Mouse (Mus musculus) neural tube, embryonic 13.5 days (tissue): Measurements from ENCODE around the gene Gm13124. TPM values are rescaled to one million over a fixed set of nuclear protein-coding genes. Genes with fewer than 3 reads are reported as not detected.
"Not testable (repeated sequence)": the region's sequence is repeated elsewhere in the genome, so short reads cannot be mapped to it uniquely, and the experiment has no call there.

Experiments
- ATAC-seq: fragments of 200-750 bp; cut with Nextera tagmentation; 2 replicates; pipeline ENCODE4 v1.8.0; 2017; ENCODE audit warnings: low read depth, mild to moderate bottlenecking, moderate TSS enrichment, moderate library complexity
- H3K27ac ChIP-seq: fragments of 300-500 bp; sonication (generic); replicated peaks from 2 replicates; pipeline ENCODE4 v1.5.1; 2015; ENCODE audit warnings: moderate library complexity, mild to moderate bottlenecking, inconsistent platforms
- H3K27me3 ChIP-seq: fragments of 300-500 bp; sonication (generic); 2 replicates; pipeline ENCODE4 v1.6.1; 2015; ENCODE audit warnings: mild to moderate bottlenecking, inconsistent platforms
- H3K36me3 ChIP-seq: fragments of 300-500 bp; sonication (generic); 2 replicates; pipeline ENCODE4 v1.6.1; 2015; ENCODE audit warnings: mild to moderate bottlenecking, inconsistent platforms
- H3K4me1 ChIP-seq: fragments of 300-500 bp; sonication (generic); replicated peaks from 2 replicates; pipeline ENCODE4 v1.6.1; 2015; ENCODE audit warnings: inconsistent platforms
- H3K4me2 ChIP-seq: fragments of 300-500 bp; sonication (generic); 2 replicates; pipeline ENCODE4 v1.6.1; 2015; ENCODE audit warnings: inconsistent platforms, mild to moderate bottlenecking, moderate library complexity
- H3K4me3 ChIP-seq: fragments of 300-500 bp; sonication (generic); 2 replicates; pipeline ENCODE4 v1.5.1; 2015; ENCODE audit warnings: mild to moderate bottlenecking, inconsistent platforms
- H3K9ac ChIP-seq: fragments of 300-500 bp; sonication (generic); 2 replicates; pipeline ENCODE4 v1.6.1; 2015; ENCODE audit warnings: moderate library complexity, mild to moderate bottlenecking, inconsistent platforms
- H3K9me3 ChIP-seq: fragments of 300-500 bp; sonication (generic); 2 replicates; pipeline ENCODE4 v1.6.1; 2016; ENCODE audit warnings: inconsistent platforms
- WGBS: fragments of 180-500 bp; shearing (Covaris S2); methylation state at CpG from one replicate; pipeline ENCODE4 v1.1.7; 2015; 5-methylcytosine and 5-hydroxymethylcytosine counted together
- polyA plus RNA-seq: library from polyadenylated mRNA; unstranded; fragments of >200 nt; fragmentation: Nextera tagmentation; extraction: Ambion mirVana; gene quantifications from 2 replicates; pipeline ENCODE4 v1.2.1, GENCODE M21; 2015

Gene Gm13124
- not detected in 2 replicates for polyA plus RNA-seq

- H3K4me2 ChIP-seq, result no peak within 1 kb of the TSS
- WGBS, result 90% methylated on average over 1 of the region's 1 CpGs
- H3K9ac ChIP-seq, result no peak within 1 kb of the TSS
- H3K27me3 ChIP-seq, result no peaks in the 10 kb centered on the region
- no peak within 1 kb of the TSS for H3K27ac ChIP-seq
- no peaks in the 10 kb centered on the region for H3K36me3 ChIP-seq
- no peak for ATAC-seq
- peaks cover 33% of the 10 kb centered on the region for H3K9me3 ChIP-seq
- H3K4me3 ChIP-seq, result no peak within 1 kb of the TSS
- H3K4me1 ChIP-seq, result no peaks in the 10 kb centered on the region
Observed at GRCm38 (mm10) chr4:144565034-144565433, at the start of gene Gm13124. Gene Gm13124 (minus strand): TSS chr4:144565134.

DNA sequence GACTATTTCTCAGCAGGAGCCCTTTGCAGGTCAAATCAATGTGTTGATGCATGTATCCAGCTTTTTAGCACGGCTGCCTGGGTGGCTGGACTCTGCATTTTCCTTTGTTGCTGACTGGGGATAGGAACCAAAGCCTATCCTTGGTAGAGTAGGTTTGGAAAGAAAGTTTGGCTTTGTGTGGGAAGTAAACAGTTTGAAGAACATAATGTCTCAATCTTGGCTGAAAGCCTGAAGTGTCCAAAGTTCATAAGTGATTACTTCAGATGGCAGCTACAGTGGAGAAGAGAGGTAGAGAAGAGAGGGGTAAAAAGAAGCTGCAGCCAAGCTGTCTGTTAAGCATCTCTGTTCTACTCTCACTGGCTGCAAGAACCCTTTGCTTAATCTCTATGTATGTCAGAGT is 49.7 kb upstream of the Gm13124 start:
- H3K4me1 ChIP-seq, result no peaks in the 10 kb centered on the region
- H3K27ac ChIP-seq, result no peak overlapping the region
- H3K9me3 ChIP-seq, result peaks cover 38% of the 10 kb centered on the region
- H3K9ac ChIP-seq, result no peak overlapping the region
- WGBS, result 59% methylated on average over 1 of the region's 1 CpGs
- H3K4me2 ChIP-seq, result no peak overlapping the region
- no peaks in the 10 kb centered on the region for H3K27me3 ChIP-seq
- no peak for ATAC-seq
- no peaks in the 10 kb centered on the region for H3K36me3 ChIP-seq
- no peak overlapping the region for H3K4me3 ChIP-seq

GRCm38 (mm10) chr4:144613407-144613806 is 48.5 kb upstream of the Gm13124 start, which contains the start of gene Aadacl4:
Gene Aadacl4 (plus strand): TSS chr4:144613707.
- no peaks in the 10 kb centered on the region for H3K4me1 ChIP-seq
- H3K4me3 ChIP-seq, result no peak within 1 kb of the TSS
- ATAC-seq, result no peak
- no peaks in the 10 kb centered on the region for H3K36me3 ChIP-seq
- no peak within 1 kb of the TSS for H3K9ac ChIP-seq
- no peaks in the 10 kb centered on the region for H3K27me3 ChIP-seq
- no peak within 1 kb of the TSS for H3K4me2 ChIP-seq
- no peak within 1 kb of the TSS for H3K27ac ChIP-seq
- 50% methylated on average over 1 of the region's 1 CpGs for WGBS
- H3K9me3 ChIP-seq, result peaks cover 33% of the 10 kb centered on the region

DNA sequence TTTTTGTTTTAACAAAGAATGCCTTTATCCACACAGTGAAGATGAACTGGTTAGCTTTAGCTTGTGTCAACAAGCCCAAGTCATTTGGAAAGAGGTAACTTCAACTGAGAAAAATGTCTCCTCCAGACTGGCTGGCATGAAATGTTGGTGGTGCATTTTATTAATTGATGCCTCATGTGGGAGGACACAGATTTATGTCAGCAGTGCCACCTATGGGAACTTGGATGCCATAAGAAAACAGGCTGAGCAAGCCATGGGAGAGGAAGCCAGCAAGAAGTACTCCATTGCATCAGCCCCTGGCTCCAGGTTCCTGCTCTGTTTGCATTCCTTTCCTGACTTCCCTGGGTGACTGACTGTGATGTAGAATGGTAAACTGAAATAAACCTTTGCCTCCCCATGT is 27.9 kb upstream of the Gm13124 start:
- Histone ChIP-seq H3K4me2 (no peak overlapping the region), H3K27ac (no peak overlapping the region)
- no peak for ATAC-seq

GRCm38 (mm10) chr4:144586207-144586606 is 21.3 kb upstream of the Gm13124 start:
- not testable (repeated sequence) for H3K27me3 ChIP-seq, H3K4me3 ChIP-seq, H3K9ac ChIP-seq, H3K36me3 ChIP-seq, H3K27ac ChIP-seq, H3K4me1 ChIP-seq, ATAC-seq, H3K4me2 ChIP-seq
- peaks cover 42% of the 10 kb centered on the region for H3K9me3 ChIP-seq
- 88% methylated on average over 14 of the region's 16 CpGs for WGBS

More for the DNA sequence above, 27.9 kb upstream of the Gm13124 start:
- Histone ChIP-seq H3K4me1 (no peaks in the 10 kb centered on the region), H3K27me3 (no peaks in the 10 kb centered on the region), H3K9ac (no peak overlapping the region), H3K4me3 (no peak overlapping the region), H3K9me3 (peaks cover 32% of the 10 kb centered on the region), H3K36me3 (no peaks in the 10 kb centered on the region)

- ATAC-seq, result no peak
- Histone ChIP-seq H3K9me3 (peaks cover 19% of the 10 kb centered on the region), H3K4me3 (no peak overlapping the region), H3K4me2 (no peak overlapping the region), H3K36me3 (no peaks in the 10 kb centered on the region), H3K9ac (no peak overlapping the region), H3K4me1 (no peaks in the 10 kb centered on the region), H3K27ac (no peak overlapping the region), H3K27me3 (no peaks in the 10 kb centered on the region)
Observed at GRCm38 (mm10) chr4:144567752-144568151, 2.8 kb upstream of the Gm13124 start.

GRCm38 (mm10) chr4:144561205-144561604 is 3.7 kb downstream of the Gm13124 start:
- ATAC-seq, result no peak

DNA sequence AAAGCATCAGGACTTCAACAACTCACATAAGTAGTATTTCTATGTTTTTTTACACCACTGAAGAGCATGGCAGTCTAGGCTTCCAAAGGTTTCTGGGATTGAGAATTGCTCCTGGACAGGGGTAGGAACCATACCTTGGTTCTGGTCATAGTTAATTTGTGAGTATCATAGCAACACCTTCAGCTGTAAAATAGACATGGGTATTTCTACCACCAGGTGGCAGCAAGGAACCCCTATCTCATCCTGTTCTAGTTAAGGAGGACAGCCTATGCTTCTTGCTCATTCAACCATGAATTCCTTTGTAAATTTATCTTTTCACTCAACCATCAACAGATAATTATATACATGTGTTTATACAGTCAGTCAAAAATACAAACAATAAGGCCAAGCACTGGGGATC is 5.1 kb downstream of the Gm13124 start:
- H3K9ac ChIP-seq, result no peak overlapping the region
- no peaks in the 10 kb centered on the region for H3K27me3 ChIP-seq
- ATAC-seq, result no peak
- H3K9me3 ChIP-seq, result peaks cover 31% of the 10 kb centered on the region
- no peak overlapping the region for H3K4me2 ChIP-seq
- H3K4me3 ChIP-seq, result no peak overlapping the region
- no peaks in the 10 kb centered on the region for H3K36me3 ChIP-seq
- H3K27ac ChIP-seq, result no peak overlapping the region
- H3K4me1 ChIP-seq, result no peaks in the 10 kb centered on the region

More at GRCm38 (mm10) chr4:144561205-144561604, 3.7 kb downstream of the Gm13124 start:
- Histone ChIP-seq H3K36me3 (no peaks in the 10 kb centered on the region), H3K27ac (no peak overlapping the region), H3K4me2 (no peak overlapping the region), H3K9me3 (peaks cover 35% of the 10 kb centered on the region), H3K9ac (no peak overlapping the region), H3K4me3 (no peak overlapping the region), H3K27me3 (no peaks in the 10 kb centered on the region), H3K4me1 (no peaks in the 10 kb centered on the region)
- WGBS, result 65% methylated on average over 2 of the region's 2 CpGs

DNA sequence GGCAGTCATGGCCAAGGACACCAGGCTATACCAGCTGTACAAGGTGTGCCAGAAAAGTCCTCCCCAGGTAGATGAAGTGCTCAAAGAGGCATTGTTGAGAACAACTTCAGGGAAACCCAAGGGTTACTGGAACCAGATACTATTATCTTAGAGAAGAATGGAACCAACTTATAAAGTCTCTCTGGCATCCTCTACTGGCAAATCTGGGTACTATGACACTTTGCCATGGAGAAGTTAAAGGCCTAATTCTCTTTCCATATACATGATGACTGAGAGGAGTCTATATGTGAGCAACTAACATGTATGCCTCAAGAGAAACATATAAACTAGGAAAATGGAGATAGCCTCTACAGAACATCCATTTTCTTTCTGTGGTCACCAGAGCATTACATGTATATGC is 13.8 kb downstream of the Gm13124 start:
- Histone ChIP-seq H3K9ac (no peak overlapping the region), H3K27ac (no peak overlapping the region), H3K27me3 (no peaks in the 10 kb centered on the region), H3K4me1 (no peaks in the 10 kb centered on the region), H3K9me3 (peaks cover 32% of the 10 kb centered on the region), H3K36me3 (no peaks in the 10 kb centered on the region), H3K4me3 (no peak overlapping the region), H3K4me2 (no peak overlapping the region)
- no peak for ATAC-seq

DNA sequence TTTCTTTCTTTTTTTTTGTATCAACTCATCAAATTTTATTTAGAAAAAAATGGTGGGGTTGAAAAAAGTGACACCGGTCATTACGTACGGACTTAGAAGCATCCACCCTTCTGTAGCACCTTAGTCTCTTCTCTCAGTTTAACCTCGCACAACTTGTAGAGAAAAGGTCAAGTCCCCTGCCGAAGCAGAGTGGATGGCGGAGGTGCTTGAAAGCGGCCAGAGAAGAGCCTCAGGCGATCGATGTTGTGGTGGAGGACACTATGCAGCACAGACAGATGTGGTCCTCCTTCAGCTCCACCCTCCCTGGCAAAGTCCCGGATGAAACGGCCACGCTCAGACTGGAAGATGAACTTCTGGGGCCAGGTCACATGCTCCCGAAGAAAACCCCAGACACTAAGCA is 19.6 kb downstream of the Gm13124 start:
- H3K4me1 ChIP-seq, H3K4me2 ChIP-seq, H3K9ac ChIP-seq, H3K27ac ChIP-seq, H3K36me3 ChIP-seq, H3K4me3 ChIP-seq, H3K27me3 ChIP-seq, ATAC-seq: not testable (repeated sequence)
- peaks cover 33% of the 10 kb centered on the region for H3K9me3 ChIP-seq
- 92% methylated on average over 13 of the region's 13 CpGs for WGBS

GRCm38 (mm10) chr4:144544689-144545088 is 20.2 kb downstream of the Gm13124 start:
- ATAC-seq, result no peak
- H3K4me1 ChIP-seq, result no peaks in the 10 kb centered on the region
- no peaks in the 10 kb centered on the region for H3K27me3 ChIP-seq
- no peak overlapping the region for H3K4me3 ChIP-seq
- H3K9ac ChIP-seq, result no peak overlapping the region
- H3K36me3 ChIP-seq, result no peaks in the 10 kb centered on the region
- 76% methylated on average over 1 of the region's 1 CpGs for WGBS
- no peak overlapping the region for H3K27ac ChIP-seq
- no peak overlapping the region for H3K4me2 ChIP-seq
- H3K9me3 ChIP-seq, result peaks cover 38% of the 10 kb centered on the region

DNA sequence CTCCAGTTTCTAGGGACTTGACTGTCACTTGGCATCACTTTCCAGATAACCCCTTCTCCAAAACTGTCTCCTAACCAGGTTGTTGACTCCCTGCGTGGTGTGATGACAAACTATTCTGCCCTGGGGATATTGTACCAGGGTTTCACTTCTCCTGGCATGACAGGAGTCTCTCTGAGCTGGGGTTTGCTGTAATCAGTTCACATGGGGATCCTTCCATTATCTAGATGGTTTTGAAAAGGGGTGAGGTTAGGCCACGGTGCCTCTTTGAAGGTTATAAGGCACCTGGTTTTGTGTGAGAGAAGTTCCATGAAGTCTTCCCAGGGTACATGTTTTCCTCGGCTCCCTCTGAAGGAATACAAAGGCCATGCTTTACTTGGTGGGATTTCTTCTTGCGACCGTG is 45.4 kb downstream of the Gm13124 start, which contains the start of gene 9430007A20Rik:
Gene 9430007A20Rik (plus strand): TSS at position 301 of the 400 bp plus-strand sequence.
- no peak within 1 kb of the TSS for H3K4me3 ChIP-seq
- H3K9ac ChIP-seq, result no peak within 1 kb of the TSS
- no peak within 1 kb of the TSS for H3K27ac ChIP-seq
- ATAC-seq, result no peak
- no peak within 1 kb of the TSS for H3K4me2 ChIP-seq
- H3K9me3 ChIP-seq, result peaks cover 41% of the 10 kb centered on the region
- H3K36me3 ChIP-seq, result no peaks in the 10 kb centered on the region
- H3K27me3 ChIP-seq, result no peaks in the 10 kb centered on the region
- no peaks in the 10 kb centered on the region for H3K4me1 ChIP-seq
- WGBS, result 78% methylated on average over 5 of the region's 5 CpGs

- no peak for ATAC-seq
- Histone ChIP-seq H3K36me3 (no peaks in the 10 kb centered on the region), H3K9me3 (peaks cover 28% of the 10 kb centered on the region), H3K27me3 (no peaks in the 10 kb centered on the region), H3K4me1 (no peaks in the 10 kb centered on the region), H3K27ac (no peak overlapping the region), H3K9ac (no peak overlapping the region), H3K4me3 (no peak overlapping the region), H3K4me2 (no peak overlapping the region)
- WGBS, result 84% methylated on average over 1 of the region's 1 CpGs
Observed at GRCm38 (mm10) chr4:144506518-144506917, 58.4 kb downstream of the Gm13124 start.
